Mouse (Mus musculus): ENCODE results near the gene Ptms.

DNA sequence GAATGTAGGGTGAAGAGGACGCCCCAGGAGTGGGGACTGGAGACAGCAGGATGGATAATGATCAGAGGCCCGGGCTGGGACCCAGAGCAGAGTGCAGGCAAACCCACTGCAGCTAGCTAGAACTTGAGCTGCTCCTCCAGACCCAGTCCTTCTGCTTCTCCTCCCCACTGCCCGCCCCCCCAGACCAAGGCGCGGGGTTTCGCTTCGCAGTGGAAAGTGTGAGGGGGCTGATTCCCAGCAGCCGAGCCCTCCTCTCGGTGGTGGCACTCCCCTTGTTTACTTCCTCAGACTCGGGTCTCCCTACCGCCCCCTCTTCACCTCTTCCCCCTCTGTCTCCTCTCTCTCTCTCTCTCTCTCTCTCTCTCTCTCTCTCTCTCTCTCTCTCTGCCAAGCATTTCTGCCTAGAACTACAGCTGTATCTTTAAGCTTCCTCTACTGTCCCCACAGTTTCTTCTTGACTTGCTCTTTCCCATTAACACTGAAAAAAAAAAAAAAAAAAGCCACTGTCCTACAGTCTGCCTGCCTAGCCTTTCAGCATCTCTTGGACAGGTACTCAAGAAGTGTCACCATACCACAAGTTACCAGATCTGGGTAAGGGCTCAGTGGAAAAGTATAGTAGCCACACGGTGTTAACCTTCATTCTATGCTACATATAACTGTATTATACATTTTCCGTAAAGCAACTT is 8.2 kb downstream of the Ptms start, which contains the start of gene Lag3:
- TF ChIP-seq CTCF (IDR thresholded peaks at IDR 0.05; ENCODE audit: borderline replicate concordance, insufficient read depth, low read depth, low read length) (no peak), POLR2A (IDR thresholded peaks at IDR 0.05; ENCODE audit: borderline replicate concordance, insufficient read depth, low read length) (no peak)

All from cerebellum, adult 2 months (tissue).